Mouse (Mus musculus): ENCODE data around the gene Aqp3.

Aqp3 gene

DNA sequence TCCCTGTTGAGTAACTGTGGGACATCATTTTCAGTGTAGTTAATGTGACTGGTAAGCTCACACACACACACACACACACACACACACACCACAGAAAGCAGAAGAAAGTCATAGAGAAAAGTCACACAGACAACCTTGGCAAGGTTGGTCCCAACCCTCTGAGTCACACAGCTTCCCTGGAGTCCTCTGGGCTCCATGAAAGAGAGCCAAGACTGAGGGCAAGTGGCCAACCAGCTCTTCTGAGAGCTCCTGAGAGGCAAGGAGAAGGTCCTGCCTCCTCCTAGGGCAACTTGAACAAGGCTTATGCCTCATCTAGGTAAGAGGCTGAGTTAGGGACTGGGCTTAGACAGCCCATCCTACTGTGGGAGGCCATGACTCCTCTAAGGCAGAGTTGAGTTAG is 4.9 kb upstream of the Aqp3 start:
- no peak for DNase-seq

DNA sequence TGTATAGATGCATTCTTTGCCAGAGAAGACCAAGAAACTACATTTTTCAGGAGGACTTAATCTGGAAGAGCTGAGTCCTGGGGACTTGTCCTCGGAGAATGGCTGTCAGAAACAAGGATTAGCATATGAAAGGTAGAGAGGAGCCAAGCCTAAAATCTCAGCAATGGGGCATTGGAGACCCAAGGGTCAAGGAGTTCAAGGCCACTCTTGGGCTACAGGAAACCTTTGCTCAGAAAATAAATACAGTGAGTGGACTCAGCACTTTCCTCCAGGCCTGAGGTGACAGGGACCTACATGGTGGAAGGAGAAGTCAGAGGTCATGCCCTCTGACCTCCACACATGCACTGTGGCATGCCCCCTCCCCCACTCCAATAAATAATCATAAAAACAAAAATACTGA is 3.0 kb upstream of the Aqp3 start:
- no peak for DNase-seq

DNA sequence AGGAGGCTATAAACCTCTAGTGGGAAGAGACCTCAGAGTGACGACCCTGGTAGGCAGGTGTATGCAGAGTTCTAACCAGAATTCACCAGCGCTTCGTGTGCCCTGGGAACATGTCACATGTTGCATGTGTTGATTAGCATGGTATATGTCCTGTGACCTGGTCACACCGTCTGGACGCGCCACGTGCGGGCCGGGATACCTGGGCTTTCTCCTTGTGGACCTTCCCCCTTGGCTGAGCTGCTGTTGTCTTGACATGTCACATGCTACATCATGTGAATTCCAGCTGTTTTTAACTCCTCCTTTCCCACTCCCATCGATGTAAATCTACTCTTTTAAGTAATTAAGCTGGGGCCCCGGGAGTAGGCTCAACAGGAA is 581 bp upstream of the Aqp3 start:
- DNase-seq = no peak

DNA sequence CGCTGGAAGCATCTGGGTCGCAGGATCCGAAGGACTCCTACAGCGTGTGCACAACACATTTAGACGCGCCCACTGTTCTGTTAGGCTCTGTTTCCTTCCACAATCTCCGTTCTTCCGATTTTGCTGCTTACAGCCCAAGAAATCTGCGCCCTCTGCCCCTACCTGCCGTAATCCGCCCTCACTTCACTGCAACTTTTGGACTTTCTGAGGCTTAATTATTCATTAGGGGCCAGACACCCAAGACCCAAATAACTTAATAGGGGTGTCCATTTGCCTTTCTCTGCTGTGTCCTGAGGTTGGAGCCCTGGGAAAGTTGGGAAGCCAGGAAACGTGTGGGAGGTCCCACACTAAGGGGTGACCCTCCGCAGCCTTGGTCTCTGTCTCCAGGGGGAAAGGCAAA is 602 bp downstream of the Aqp3 start:
- DNase-seq = no peak

DNA sequence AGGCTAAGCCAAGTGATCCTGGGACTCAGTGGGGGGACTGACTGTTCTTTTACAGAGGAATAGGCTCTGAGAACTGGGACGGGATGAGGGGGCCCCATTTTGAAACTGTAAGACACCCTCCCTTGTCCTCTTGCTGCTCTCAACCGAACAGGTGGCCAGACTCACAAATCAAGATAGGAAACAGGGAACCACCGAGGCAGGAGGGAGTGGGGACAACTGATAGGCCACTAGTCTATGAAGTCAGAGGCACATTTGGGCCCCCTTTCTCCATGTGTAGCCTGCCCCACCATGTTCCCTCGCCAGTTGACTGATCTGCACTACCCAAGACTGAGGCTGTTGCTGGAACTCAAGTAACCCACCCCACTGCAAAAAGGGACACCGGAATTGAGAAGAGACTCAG is 1.2 kb downstream of the Aqp3 start:
- DNase-seq = peak; percentile 75

DNA sequence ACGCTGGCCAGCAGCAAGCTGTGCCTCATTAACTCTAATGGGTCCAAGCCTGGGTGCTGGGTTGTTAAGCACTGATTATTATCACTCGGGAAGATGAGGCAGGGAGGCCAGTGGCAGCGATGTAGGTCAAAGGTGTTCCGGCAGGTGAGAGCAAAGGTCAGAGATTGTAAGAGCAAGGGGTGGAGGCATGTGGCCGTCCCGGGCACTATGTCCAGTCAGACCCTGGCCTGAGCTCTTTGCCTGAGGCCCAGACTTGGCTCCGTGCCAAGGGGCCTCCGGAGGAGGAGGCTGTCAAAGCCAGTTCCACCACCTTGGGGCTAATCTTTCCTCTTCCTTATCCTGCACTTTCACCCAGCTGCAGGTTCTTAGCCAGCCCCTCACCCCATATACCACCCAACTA is 1.8 kb downstream of the Aqp3 start:
- DNase-seq = peak; percentile 57

DNA sequence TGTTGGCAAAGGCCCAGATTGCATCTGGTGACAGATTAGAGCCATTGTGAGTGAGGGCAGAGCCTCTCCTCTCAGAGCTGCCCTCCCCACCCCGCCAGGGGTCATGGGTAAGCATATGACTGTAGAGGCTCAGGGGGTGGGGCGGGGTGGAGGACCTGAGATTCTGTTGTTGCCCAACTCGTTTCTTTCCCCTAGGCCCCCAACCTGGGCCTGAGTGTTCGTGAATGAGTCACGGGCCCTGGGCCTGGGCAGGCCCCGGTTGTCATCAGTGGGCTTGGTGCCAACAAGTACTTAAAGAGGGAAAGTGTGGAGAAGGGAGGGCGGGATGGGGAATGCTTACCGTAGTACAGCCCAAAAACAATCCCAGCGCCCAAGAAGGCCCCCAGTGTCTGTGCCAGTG is 3.6 kb downstream of the Aqp3 start:
- DNase-seq = no peak

DNA sequence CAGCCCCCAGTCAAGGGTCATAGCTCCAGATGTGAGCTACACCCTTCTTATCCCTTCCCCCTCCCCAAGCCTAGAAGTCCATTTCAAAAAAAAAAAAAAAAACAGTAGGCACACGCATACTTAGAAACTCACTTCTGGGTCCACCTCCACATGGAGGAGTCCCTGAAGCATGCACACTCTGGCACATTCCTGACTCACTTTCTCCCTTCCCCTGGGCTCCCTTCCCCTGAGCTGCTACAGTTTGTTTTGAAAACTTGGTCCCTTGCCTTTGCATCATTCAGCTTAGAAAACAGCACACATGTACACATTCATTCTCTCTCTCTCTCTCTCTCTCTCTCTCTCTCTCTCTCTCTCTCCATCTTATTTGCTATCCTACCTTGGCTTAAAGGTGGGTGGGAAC is 5.0 kb downstream of the Aqp3 start:
- DNase-seq = no peak

DNA sequence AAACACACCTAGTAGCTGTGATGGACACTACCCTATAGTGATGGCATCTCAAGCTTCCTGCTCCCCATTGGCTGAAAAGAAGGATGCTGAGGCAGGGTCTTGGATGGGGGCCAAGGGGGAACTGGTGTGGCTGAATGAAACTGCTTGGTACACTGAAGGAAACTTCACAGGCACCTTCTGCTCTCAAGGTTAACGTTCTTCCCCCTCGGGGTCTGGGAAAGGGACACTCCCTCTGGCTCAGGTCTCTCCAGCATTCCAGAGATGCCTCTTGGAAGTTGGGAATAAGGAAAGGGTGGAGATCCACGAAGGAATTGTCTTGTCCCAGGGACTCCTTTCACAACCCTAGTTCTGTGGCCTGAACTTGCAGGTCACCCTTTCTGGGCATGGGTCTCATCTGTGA is 6.6 kb downstream of the Aqp3 start:
- no peak for DNase-seq

DNA sequence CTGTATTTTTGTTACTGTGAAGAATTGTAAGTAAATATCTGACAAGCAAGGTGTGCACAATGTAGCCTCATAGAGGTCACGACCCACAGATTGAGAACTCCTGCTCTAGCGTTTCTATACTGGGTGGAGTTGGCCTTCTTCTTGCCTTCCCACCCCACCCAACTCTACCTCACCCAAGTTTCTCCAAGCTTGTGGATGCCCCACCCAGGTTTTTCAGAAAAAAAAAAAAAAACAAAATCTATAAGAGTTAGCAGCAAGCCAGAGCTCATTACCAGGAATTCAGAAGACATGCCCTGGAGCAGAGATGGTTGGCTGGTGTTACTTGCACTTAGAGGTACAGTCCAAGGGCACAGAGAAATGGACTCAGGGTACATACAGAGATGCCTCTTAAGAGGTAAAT is 8.3 kb downstream of the Aqp3 start:
- peak; percentile 59 for DNase-seq

DNA sequence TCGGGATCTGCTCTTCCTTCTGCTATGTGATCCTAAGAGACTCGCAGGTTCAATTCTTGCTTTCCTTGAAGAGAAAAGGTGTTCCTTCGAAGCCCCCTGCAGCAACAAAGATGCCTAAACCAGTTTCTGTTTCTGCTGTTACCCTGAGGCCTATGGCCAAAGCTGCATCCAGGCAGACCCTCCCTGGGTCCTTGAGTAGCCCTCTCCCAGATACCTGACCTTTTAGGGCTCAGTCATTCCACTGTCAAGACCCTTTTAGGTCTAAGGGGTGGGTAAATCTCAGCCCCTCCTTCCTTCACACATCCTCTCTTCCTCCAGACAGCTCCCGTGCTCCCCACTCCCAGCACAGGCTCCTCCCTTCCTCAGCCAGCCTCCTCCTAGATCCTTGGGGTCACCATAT is 8.8 kb downstream of the Aqp3 start:
- no peak for DNase-seq

DNA sequence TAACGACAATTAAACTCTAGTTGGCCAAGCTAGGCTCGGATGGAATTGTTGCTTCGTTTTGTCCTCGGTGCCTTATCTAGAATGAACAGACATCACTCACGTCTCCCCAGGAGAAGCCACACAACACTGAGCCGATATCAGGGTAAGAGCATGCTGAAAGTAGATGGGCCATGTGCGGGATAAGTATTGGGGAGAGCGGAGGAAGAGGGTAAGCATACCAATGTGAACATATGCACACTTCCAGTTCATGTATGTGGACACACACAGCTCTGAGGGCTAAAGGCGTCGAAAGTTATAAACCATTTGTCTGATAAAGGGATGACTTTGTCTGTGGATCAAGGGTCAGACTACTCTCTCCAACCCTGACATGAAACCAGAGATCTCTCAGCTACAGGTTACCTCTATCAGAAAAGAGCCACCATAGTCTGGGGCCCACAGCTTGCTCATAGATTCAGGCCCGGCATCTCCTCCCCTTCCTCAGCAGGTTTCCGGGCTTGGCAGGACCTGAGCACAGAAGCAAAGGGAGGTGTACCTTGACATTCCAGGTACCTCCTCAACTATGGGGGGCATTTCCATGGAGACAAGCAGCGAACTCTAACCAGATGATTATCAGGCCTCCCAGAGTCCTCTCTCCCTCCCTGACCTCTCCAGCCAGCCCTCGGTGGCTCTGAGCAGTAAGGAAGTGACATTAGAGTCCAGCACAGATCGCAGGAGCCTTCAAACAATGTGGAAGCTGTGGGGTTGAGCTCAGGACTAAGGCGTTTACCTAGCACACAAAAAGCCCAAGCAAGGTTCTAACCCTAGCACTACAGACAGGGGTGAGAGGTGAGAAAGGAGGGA is 10.3 kb downstream of the Aqp3 start:
- peak; percentile 82 for DNase-seq

DNA sequence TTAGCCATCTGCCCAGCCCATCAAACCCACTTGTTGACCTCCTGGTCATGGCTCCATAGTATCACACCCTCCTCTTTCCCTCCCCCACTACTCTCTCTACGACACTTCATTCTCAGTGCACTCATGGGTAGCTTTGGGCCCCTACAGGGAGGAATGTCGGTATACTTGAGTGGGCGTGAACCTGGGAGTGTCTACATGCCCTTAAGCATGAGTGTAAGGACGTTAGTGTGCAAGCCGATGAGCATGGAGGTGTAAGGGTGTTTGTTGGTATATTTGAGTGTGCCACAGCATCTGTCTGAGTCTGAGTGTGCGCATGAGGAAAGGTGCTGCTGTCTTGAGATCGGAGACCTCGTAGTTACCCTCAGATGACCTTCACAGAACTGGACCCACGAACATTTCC is 11.0 kb downstream of the Aqp3 start:
- peak; percentile 69 for DNase-seq

DNA sequence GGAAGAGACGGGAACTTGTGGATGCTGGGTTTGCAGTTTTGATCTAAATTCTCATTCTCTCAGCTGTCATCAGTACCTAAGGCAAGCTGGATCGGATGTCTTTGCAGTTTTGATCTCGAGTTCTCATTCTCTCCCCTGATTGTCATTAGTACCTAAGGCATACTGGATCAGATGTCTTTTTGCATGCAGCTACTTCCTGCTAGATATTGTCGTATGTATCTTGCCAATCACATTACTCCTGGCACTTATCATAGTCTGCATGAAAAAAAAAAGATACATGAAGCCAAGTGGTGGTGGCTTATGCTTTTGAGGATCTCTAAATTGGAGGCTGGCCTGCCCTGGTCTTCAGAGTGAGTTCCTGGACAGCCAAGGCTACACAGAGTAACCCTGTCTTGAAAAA is 13.2 kb downstream of the Aqp3 start:
- no peak for DNase-seq

DNA sequence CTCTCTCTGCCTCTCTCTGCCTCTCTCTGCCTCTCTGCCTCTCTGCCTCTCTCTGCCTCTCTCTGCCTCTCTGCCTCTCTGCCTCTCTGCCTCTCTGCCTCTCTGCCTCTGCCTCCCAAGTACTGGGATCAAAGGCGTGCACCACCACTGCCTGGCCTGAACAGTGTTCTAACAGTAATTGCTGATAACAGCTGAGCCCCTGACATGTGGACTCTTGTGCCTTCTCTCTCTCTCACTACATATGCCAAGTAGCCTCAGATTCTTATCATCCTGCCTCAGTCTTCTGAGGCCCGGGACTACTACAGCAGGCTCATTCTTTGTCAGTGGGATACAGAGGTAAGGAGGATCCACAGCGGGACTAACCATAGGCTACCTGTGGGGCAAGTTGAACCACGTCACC is 15.2 kb downstream of the Aqp3 start:
- DNase-seq = peak; percentile 65

DNA sequence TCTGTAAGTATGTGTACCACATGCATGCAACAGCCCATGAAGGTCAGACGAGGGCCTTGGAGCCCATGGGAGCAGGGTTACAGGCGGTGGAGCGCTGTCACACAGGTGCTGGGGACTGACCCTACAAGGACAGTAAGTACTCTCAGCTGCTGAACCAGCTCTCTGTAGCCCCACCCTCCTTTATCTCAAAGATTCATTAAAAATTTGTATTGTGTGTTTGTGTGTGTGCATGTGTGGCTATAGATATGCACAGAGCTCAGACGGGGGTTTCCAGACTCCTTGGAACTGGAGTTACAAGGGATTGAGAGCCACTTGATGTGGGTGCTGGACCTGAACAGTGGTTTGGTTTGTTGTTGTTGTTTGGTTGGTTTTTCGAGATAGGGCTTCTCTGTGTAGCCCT is 16.2 kb downstream of the Aqp3 start:
- peak; percentile 36 for DNase-seq

DNA sequence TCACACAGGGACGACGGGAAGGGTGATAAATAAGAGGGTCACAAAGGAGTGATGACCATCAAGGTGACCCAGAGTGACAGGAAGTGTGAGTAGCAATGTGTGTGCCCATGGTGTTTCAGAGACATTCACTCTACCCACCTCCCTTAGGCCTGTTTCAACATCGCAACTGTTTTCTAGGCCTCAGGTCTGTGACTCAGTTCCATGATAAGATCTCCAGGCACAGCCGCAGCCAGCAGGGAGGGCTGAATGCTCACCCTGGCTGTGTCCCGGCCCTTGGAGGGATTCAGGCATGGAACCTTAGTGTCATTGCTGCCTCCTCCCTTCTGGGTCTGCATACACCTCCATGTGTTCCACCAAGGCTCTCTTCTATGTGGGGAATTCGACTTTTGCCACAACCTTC is 19.3 kb downstream of the Aqp3 start:
- DNase-seq = no peak

DNA sequence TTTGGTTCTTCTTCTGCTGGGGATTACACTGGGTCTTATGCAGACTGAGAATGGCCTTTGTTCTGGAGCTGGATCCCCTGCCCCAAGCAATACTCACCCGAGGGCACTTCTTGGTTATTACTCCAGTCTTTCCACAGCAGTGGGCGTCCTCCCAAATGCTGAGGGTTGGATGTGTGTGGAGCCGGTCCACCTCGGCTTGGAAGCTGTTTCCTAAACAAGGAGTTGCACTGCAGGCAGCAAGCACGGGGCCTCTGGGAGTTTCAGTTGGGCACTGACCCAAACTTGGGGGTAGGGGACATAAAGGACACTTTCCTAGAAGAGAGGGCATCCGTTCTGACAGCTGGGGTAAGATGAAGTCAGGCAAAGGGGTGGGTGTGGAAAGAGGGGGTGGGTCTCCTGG is 23.5 kb downstream of the Aqp3 start:
- DNase-seq = no peak

DNA sequence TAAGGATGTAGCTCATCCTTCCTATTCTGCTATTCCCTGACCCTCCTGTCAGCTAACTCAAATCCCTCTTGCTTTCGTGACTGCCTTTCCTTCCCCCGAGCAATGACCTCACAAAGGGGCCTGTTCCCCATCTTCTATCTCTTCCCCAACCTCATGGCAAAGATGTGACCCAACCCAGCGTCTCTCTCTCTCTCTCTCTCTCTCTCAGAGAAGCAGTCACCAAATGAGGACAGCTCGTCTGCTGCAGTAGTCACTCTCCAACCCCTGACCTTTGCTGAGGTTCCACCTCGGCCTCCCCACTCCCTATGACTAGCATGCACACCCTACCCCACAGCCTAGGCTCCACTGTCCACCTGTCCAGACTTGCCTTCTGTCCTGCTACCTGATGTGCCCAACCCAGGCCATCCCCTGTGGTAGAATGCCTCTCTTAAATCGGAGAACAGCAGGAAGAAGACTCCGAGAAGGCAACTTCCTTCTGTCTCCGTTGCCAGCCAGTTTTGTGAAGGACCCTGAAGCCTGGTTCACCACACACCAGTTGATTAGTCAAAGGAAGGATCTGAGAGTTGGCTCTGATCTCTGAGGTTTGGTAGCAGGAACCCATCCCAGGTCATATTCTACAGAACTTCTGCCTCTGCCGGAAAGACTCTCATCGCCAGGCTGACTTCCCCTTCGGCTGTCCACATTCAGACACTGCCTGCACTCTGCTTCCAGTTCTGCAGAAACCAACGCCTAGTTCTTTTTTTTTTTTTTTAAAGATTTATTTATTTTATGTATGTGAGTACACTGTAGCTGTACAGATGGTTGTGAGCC is 24.8 kb downstream of the Aqp3 start:
- DNase-seq = no peak

DNA sequence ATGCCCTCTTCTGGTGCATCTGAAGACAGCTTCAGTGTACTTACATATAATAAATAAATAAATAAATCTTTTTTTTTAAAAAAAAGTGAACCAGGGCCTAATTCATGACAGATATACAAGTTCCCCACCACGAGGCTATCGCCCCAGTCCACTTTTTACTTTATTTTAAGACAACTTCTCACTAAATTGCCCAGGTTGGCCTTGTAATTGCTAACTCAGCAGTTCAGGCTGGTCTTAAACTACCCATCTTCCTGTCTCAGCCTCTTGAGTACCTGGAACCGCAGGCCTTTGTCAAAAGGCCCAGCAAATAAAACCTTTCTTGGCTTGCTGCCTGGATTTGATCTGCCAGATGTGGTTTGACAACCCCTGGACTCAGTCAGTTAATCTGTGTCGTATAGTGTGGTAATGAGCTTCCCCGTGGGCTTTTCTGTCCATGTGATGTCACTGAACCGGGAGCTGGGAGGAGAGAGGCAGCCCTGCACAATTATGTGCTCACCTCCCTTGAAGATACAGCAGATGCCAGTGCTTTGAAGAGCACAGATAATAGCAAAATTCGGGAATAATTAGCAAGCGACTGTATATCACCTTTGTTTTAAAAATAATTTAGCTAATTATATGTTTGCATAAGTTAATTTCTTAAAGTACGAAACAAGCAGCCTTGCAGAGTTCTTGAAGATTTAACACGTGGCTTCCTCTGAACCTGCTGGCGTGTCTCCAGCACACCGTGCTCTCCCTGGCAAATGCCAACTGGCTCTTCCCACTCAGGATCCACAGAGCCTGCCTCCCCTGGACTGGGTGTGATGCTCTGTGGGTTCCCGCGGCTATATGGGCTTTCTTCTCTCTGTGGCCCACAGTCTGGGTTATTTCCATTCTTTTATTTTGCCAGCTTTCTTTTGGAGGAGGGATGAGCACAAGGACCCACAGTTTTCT is 26.2 kb downstream of the Aqp3 start:
- DNase-seq = no peak

DNA sequence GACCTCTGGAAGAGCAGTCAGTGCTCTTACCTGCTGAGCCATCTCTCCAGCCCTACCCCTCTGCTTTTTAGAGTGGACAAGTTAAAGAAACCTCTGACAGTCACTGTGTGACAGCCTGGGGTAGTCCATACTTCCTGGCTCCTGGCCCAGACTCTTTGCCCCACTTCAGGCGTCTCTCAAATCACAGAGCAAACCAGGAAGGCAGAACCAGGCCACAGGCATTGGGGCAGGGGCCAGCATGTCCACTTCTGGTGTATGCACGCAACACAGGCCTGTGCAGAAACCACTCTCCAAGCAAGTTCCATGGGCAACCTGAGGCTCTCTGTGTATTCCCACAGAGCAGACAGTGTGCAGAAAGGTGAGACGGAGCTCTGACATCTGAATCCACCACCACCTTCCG is 32.8 kb downstream of the Aqp3 start:
- DNase-seq = no peak

DNA sequence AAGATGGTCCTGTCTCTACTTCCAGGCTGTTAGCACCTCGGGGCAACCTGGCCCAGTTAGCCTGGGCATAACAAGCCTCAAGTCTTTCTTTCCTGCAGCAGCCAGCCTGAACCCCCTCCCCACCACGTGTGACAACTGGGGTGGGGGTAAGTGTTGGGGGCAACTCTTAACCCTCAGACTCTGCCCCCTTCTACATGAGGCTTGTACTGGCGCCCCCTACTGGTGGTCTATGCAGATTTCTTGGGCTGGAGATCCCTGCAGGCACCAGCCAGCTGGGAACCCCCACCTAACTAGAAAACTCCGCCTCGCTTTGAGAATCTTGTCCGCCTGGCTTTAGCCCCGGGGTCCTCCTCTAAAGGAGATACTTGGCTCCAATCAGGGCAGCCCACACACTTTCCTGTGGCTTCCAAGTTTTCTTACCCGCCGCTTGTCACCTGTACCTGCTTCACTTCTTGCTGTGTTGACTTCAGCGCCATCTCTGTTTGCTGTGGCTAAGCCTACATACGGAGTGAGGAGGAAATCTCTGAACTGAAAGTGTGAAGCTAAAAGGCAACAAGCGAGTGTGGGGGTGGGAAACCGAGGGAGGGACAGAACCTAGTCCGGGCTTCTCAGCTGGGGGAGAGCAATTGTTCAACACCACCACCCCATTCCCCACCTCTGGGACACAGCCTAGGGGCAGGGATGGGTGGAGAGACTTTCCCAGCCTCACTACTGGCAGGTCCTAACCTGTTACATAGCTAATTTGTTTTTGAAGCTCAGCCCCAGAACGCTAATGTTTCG is 33.9 kb downstream of the Aqp3 start:
- peak; percentile 64 for DNase-seq

DNA sequence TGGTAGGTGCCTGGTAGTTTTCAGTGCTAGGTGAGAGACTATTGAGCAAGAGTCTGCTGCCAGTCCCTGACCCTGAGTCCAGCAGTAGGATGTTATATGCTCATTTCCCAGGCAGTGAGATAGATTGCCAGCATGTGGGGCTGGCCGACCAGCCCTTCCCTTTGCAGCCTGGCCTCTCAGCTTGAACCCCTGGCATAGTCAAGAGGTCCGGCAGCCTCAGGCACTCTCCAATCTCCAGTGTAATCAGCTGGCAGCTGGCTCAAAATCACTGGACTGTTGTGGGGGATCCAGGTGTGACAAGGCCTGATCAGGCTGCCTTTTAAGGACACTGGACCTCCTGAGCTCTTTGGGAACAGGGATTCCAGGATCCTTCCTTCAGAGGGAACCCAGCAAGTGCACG is 34.6 kb downstream of the Aqp3 start:
- DNase-seq = no peak
